Mouse (Mus musculus): ENCODE measurements at regions not wholly inside any gene's neighbourhood (a gene's known extent, or its start where the extent isn't known, plus 50 kb on each side); places are given as distances from the start of the nearest gene placed in this dataset.

GRCm38 (mm10) chr8:92102521-92102920 lies 254.9 kb upstream of the Irx5 start:
- no peaks in the 10 kb centered on the region for H3K36me3 ChIP-seq (ENCODE audit: control insufficient read depth, insufficient read depth)
- H3K4me2 ChIP-seq (ENCODE audit: low read depth) = no peak overlapping the region
- no peak overlapping the region for H3K4me3 ChIP-seq
- H3K79me2 ChIP-seq (ENCODE audit: control insufficient read depth, insufficient read depth) = no peaks in the 10 kb centered on the region
- TF ChIP-seq SRF (IDR thresholded peaks at IDR 0.05; ENCODE audit: control insufficient read depth, insufficient read length, low read depth) (no peak), POLR2A (IDR thresholded peaks at IDR 0.05; ENCODE audit: insufficient read length, low read depth) (no peak), MYOD1 (IDR thresholded peaks at IDR 0.05; ENCODE audit: control insufficient read depth in 1 of 3, insufficient read length in 2 of 3, low read depth in 2 of 3) (no peak), USF1 (IDR thresholded peaks at IDR 0.05; ENCODE audit: low read depth) (no peak), CEBPB (IDR thresholded peaks at IDR 0.05; ENCODE audit: insufficient read depth, poor library complexity, severe bottlenecking) (no peak), MYOG (IDR thresholded peaks at IDR 0.05; ENCODE audit: control insufficient read depth in 1 of 3, insufficient read depth in 1 of 3, insufficient read length in 2 of 3, low read depth in 2 of 3) (no peak), POLR2AphosphoS2 (IDR thresholded peaks at IDR 0.05; ENCODE audit: insufficient read length, low read depth) (no peak), TCF12 (IDR thresholded peaks at IDR 0.05; ENCODE audit: insufficient read depth, poor library complexity, severe bottlenecking) (no peak), E2F4 (IDR thresholded peaks at IDR 0.05; ENCODE audit: insufficient read depth) (no peak), REST (IDR thresholded peaks at IDR 0.05; ENCODE audit: insufficient read depth, insufficient read length) (no peak), MAX (IDR thresholded peaks at IDR 0.05; ENCODE audit: low read depth) (no peak), TCF3 (IDR thresholded peaks at IDR 0.05; ENCODE audit: insufficient read length, low read depth) (no peak)
- no peaks in the 10 kb centered on the region for H3K27me3 ChIP-seq (ENCODE audit: control insufficient read depth, insufficient read depth, insufficient read length)
- H3ac ChIP-seq (ENCODE audit: control insufficient read depth, insufficient read length) = no peak overlapping the region

- H3K27me3 ChIP-seq (ENCODE audit: control insufficient read depth, insufficient read depth, insufficient read length) = no peaks in the 10 kb centered on the region
- H3K4me3 ChIP-seq = no peak overlapping the region
- H3K79me2 ChIP-seq (ENCODE audit: control insufficient read depth, insufficient read depth) = no peaks in the 10 kb centered on the region
- no peak overlapping the region for H3K4me2 ChIP-seq (ENCODE audit: low read depth)
- H3ac ChIP-seq (ENCODE audit: control insufficient read depth, insufficient read length) = no peak overlapping the region
- H3K36me3 ChIP-seq (ENCODE audit: control insufficient read depth, insufficient read depth) = no peaks in the 10 kb centered on the region
- TF ChIP-seq MYOG (IDR thresholded peaks at IDR 0.05; ENCODE audit: control insufficient read depth in 1 of 3, insufficient read depth in 1 of 3, insufficient read length in 2 of 3, low read depth in 2 of 3) = no peak
- TF ChIP-seq POLR2AphosphoS2 (IDR thresholded peaks at IDR 0.05; ENCODE audit: insufficient read length, low read depth) = no peak
- no peak for TF ChIP-seq USF1 (IDR thresholded peaks at IDR 0.05; ENCODE audit: low read depth)
Measured at GRCm38 (mm10) chr8:92095276-92095675, 262.1 kb upstream of the Irx5 start.

GRCm38 (mm10) chr8:92084124-92084523 lies 273.3 kb upstream of the Irx5 start:
- H3K4me2 ChIP-seq (ENCODE audit: low read depth) = no peak overlapping the region
- no peak overlapping the region for H3ac ChIP-seq (ENCODE audit: control insufficient read depth, insufficient read length)
- no peaks in the 10 kb centered on the region for H3K79me2 ChIP-seq (ENCODE audit: control insufficient read depth, insufficient read depth)
- no peak overlapping the region for H3K4me3 ChIP-seq
- no peaks in the 10 kb centered on the region for H3K27me3 ChIP-seq (ENCODE audit: control insufficient read depth, insufficient read depth, insufficient read length)
- no peak for TF ChIP-seq E2F4 (IDR thresholded peaks at IDR 0.05; ENCODE audit: insufficient read depth)
- no peak for TF ChIP-seq SRF (IDR thresholded peaks at IDR 0.05; ENCODE audit: control insufficient read depth, insufficient read length, low read depth)
- TF ChIP-seq TCF12 (IDR thresholded peaks at IDR 0.05; ENCODE audit: insufficient read depth, poor library complexity, severe bottlenecking) = no peak
- no peak for TF ChIP-seq POLR2AphosphoS2 (IDR thresholded peaks at IDR 0.05; ENCODE audit: insufficient read length, low read depth)
- no peak for TF ChIP-seq POLR2A (IDR thresholded peaks at IDR 0.05; ENCODE audit: insufficient read length, low read depth)
- no peak for TF ChIP-seq USF1 (IDR thresholded peaks at IDR 0.05; ENCODE audit: low read depth)
- H3K36me3 ChIP-seq (ENCODE audit: control insufficient read depth, insufficient read depth) = no peaks in the 10 kb centered on the region

- H3ac ChIP-seq (ENCODE audit: control insufficient read depth, insufficient read length) = no peak overlapping the region
- H3K4me2 ChIP-seq (ENCODE audit: low read depth) = no peak overlapping the region
- H3K27me3 ChIP-seq (ENCODE audit: control insufficient read depth, insufficient read depth, insufficient read length) = no peaks in the 10 kb centered on the region
- no peak for TF ChIP-seq USF1 (IDR thresholded peaks at IDR 0.05; ENCODE audit: low read depth)
- TF ChIP-seq TCF12 (IDR thresholded peaks at IDR 0.05; ENCODE audit: insufficient read depth, poor library complexity, severe bottlenecking) = no peak
- TF ChIP-seq CEBPB (IDR thresholded peaks at IDR 0.05; ENCODE audit: insufficient read depth, poor library complexity, severe bottlenecking) = no peak
- no peak for TF ChIP-seq MAX (IDR thresholded peaks at IDR 0.05; ENCODE audit: low read depth)
- no peak for TF ChIP-seq POLR2A (IDR thresholded peaks at IDR 0.05; ENCODE audit: insufficient read length, low read depth)
- TF ChIP-seq SRF (IDR thresholded peaks at IDR 0.05; ENCODE audit: control insufficient read depth, insufficient read length, low read depth) = no peak
- H3K4me3 ChIP-seq = no peak overlapping the region
- no peaks in the 10 kb centered on the region for H3K36me3 ChIP-seq (ENCODE audit: control insufficient read depth, insufficient read depth)
- no peaks in the 10 kb centered on the region for H3K79me2 ChIP-seq (ENCODE audit: control insufficient read depth, insufficient read depth)
Measured at GRCm38 (mm10) chr8:92081900-92082299, 275.5 kb upstream of the Irx5 start.

GRCm38 (mm10) chr8:92080852-92081251 lies 276.6 kb upstream of the Irx5 start:
- Histone ChIP-seq H3K4me2 (ENCODE audit: low read depth) (no peak overlapping the region), H3ac (ENCODE audit: control insufficient read depth, insufficient read length) (no peak overlapping the region), H3K27me3 (ENCODE audit: control insufficient read depth, insufficient read depth, insufficient read length) (no peaks in the 10 kb centered on the region), H3K4me3 (no peak overlapping the region), H3K79me2 (ENCODE audit: control insufficient read depth, insufficient read depth) (no peaks in the 10 kb centered on the region), H3K36me3 (ENCODE audit: control insufficient read depth, insufficient read depth) (no peaks in the 10 kb centered on the region)
- TF ChIP-seq MAX (IDR thresholded peaks at IDR 0.05; ENCODE audit: low read depth) (no peak), POLR2A (IDR thresholded peaks at IDR 0.05; ENCODE audit: insufficient read length, low read depth) (no peak), USF1 (IDR thresholded peaks at IDR 0.05; ENCODE audit: low read depth) (no peak), TCF12 (IDR thresholded peaks at IDR 0.05; ENCODE audit: insufficient read depth, poor library complexity, severe bottlenecking) (no peak), E2F4 (IDR thresholded peaks at IDR 0.05; ENCODE audit: insufficient read depth) (no peak), MYOD1 (IDR thresholded peaks at IDR 0.05; ENCODE audit: control insufficient read depth in 1 of 3, insufficient read length in 2 of 3, low read depth in 2 of 3) (no peak), CEBPB (IDR thresholded peaks at IDR 0.05; ENCODE audit: insufficient read depth, poor library complexity, severe bottlenecking) (no peak), REST (IDR thresholded peaks at IDR 0.05; ENCODE audit: insufficient read depth, insufficient read length) (no peak), POLR2AphosphoS2 (IDR thresholded peaks at IDR 0.05; ENCODE audit: insufficient read length, low read depth) (no peak), MYOG (IDR thresholded peaks at IDR 0.05; ENCODE audit: control insufficient read depth in 1 of 3, insufficient read depth in 1 of 3, insufficient read length in 2 of 3, low read depth in 2 of 3) (no peak), SRF (IDR thresholded peaks at IDR 0.05; ENCODE audit: control insufficient read depth, insufficient read length, low read depth) (no peak), TCF3 (IDR thresholded peaks at IDR 0.05; ENCODE audit: insufficient read length, low read depth) (no peak)
